Mouse (Mus musculus) kidney, adult 10 weeks (tissue): Measurements from ENCODE around the gene Ssxb8. TPM values are rescaled to one million over a fixed set of nuclear protein-coding genes. Genes with fewer than 3 reads are reported as not detected.

Experiments used
- polyA plus RNA-seq: library from polyadenylated mRNA; stranded (reverse); fragments of 350-450 nt; fragmentation: Illumina TruSeq; extraction: RNeasy Lipid Tissue Mini Kit (QIAGEN cat#74804); gene quantifications from one replicate; pipeline ENCODE4 v1.2.3, GENCODE M21; 2014; ENCODE audit warnings: low read depth, low replicate concordance

The Ssxb8 gene
- not detected for polyA plus RNA-seq

DNA sequence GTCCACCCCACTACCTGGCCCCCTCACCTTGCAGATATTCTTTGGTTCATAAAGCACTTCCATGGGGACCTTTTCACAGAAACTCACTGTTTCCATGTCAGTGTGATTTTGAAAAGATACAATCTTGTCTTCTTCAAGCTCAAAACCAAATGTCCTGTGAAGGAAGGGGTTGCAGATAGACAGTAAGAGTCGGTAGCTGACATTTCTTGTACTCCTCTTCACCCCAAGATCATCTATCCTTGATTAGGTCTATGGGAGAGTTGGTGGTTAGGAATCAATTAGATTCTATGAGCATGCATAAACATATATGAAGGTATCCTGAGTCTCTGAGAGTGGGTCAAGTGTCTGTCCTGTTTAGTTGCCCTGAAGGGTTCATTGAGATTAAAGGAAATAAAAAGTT, at the start of gene Ssxb8:
Ssxb8 (minus strand) TSS at position 101 of the 400 bp plus-strand sequence.

Other genes starting within 250 kb of the Ssxb8 start
- not detected for gene Ssxb2, start 229.1 kb downstream of the Ssxb8 start, polyA plus RNA-seq
- not detected for gene Gm14459, start 165.9 kb downstream of the Ssxb8 start, polyA plus RNA-seq
- not detected for gene Ssxb6, start 142.6 kb downstream of the Ssxb8 start, polyA plus RNA-seq
- gene Ssxb3, start 99.0 kb downstream of the Ssxb8 start, polyA plus RNA-seq: not detected
- not detected for gene Ssx9, start 57.6 kb upstream of the Ssxb8 start, polyA plus RNA-seq
- gene Ssxb5, start 112.8 kb upstream of the Ssxb8 start, polyA plus RNA-seq: not detected
- not detected for gene Gm6592, start 153.2 kb upstream of the Ssxb8 start, polyA plus RNA-seq
- gene Gm5751, start 183.4 kb upstream of the Ssxb8 start, polyA plus RNA-seq: not detected
- 4.7 TPM for gene B630019K06Rik, start 201.5 kb upstream of the Ssxb8 start, polyA plus RNA-seq